Mouse (Mus musculus) activated CD4-positive, CD25-positive, alpha-beta regulatory T cell (primary cell): ENCODE measurements around the gene Gemin5. TPM values are rescaled to one million over a fixed set of nuclear protein-coding genes. Genes with fewer than 3 reads are reported as not detected.

ENCODE experiments used
- polyA plus RNA-seq, 2 experiments: library from polyadenylated mRNA; unstranded; fragments of 100-300 nt; shearing (Covaris generic); gene quantifications; one replicate each; pipeline ENCODE4 v1.2.1; 2017

Gene Gemin5
- 10 to 100 TPM; 12.4 to 17.4 TPM for polyA plus RNA-seq

DNA sequence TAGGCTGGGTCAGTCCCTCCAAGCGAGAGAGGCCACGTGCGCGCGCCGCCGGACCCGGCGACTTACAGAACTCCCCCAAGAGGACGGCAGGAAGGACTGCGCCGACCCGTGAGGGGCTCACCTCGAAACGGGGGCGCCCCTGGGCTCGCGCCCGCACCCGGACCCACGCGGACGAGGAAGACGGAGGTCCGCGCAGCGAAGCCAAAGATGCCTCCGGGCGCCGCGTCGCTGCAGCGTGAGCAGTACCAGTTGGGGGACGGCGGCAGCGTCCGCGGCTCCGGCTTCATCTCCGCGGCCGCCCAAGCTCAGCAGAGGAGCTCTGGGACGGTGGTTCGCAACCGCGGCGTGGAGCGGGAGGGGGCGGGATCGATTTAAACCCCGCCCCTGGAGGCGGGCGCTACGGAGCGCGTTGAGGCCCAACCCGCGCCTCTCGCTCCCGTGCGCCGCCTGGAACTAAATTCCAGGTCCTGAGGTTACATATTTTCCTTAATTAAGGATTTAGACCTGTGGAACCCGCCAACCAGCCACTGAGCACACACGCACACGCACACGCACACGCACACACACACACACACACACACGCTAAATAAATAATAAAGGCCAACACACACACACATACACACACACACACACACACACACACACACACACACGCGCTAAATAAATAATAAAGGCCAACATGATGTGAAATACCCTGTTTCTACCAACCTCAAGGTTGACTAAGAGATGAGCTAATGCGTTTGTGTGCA is at the start of gene Gemin5:
Gene Gemin5, minus strand, starts transcription at position 373 of the 749 bp plus-strand sequence.

DNA sequence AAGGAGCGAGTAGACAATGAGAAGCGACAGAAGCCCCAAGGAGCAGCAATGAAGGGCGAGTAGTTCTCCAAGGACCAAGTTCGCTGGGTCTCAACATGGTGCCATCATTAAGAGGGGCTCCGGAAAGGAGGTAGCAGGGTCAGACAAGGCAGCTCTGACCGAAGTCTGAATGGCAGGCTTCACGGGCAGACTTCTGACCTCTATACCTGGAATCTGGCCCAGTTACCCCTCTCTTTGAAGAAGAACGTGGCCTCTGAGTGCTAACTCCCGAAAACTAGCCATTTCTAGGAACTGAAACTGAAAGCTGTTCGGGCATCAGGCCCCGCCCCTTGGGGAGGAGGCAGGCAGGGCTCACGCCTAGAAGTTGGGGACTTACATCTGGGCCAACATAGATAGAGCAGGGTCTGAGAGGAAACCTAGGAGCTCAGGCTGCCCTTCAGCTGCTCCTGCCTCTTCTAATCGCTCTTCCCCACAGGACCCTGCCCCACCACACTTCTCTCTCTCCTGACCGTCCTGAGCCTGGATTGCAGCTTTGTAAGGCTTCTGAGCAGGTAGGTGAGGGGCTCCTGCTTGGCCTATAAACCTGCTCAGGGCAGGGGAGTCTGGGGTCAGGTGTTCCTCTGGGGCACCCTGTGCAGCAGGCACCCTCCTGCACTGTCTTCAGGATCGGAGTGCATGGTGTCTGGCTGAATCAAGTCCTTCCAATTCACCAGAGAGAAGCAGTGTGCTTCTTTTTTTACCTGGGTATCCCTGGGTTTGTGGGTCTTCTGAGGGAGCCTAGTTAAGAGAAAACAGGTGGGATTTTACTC is 31.1 kb upstream of the Gemin5 start, which contains the start of the genes Igtp and Irgm2:
Gene Igtp, plus strand, starts transcription at position 328 of the 809 bp plus-strand sequence.
Gene Irgm2, plus strand, starts transcription at position 390 of the 809 bp plus-strand sequence.

GRCm38 (mm10) chr11:58171459-58172091 is 3.2 kb upstream of the Gemin5 start, which contains the start of gene Mrpl22:
Gene Mrpl22, plus strand, starts transcription at chr11:58171661.

DNA sequence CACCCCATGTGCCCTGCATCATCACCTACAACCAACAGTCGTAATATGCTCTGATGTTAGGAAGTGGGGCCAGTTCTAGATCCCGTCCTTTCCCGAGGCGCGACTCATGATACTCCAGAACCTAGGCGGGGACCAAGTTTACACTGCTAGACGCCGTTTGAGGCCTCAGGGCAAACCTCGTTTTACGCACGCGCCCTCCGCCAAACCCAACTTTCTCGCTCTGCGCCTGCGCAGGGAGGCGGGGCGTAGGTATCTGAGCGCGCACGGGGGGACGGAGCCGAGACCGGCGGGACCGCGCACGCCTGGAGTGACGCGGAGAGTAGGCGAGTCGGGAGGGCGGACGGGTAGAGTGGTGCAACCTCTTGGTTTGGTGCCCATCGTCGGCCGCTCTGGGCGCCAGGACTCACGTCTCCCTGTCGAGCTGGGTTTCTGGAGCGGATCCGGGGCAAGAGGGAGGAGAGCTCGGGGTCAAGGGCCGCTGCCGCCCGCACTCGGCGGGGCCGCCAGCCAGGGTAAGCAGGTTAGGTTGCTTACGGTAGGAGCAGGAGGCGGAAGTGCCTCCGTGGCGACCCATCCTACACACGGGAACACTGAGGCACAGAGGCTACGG is 64.5 kb downstream of the Gemin5 start, which contains the start of gene Cnot8:
Gene Cnot8, plus strand, starts transcription at position 457 of the 610 bp plus-strand sequence.

DNA sequence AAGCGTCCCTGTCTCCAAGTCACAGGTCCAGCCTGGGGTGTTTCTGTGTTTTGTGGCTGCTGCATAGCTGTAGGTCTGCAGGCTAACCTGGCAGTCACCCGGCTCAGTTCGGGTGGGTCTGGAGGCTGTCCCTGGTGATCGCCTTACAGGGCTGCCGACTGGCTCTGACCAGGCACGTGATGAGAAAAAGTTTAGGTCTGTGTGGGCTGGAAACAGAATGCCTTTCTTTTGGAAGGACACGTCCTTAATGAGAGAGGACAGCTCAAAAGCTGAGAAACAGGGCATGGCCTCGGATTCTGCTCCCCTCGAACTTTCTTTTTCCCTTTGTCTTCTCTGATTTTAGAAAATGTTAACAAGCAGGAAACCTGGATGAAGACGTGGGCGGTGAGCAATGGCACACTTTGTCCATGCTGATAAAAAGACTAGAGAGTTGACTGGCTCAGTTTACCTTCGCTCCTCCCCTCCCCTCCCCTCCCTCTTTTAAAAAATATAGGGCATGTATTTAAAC is 75.3 kb downstream of the Gemin5 start, which contains the start of gene Gm12248:
Gene Gm12248, minus strand, starts transcription at position 114 of the 508 bp plus-strand sequence.

Other genes with a start within 250 kb of the Gemin5 start
- 100 to 1,000 TPM in 1 of 2 experiments, 10 to 100 TPM in 1; 89.3 to 100 TPM for gene Larp1, start 159.5 kb downstream of the Gemin5 start, polyA plus RNA-seq
- gene Gm12248, start 75.4 kb downstream of the Gemin5 start, polyA plus RNA-seq = not detected
- 100 to 1,000 TPM in 1 of 2 experiments, 10 to 100 TPM in 1; 97.5 to 111 TPM for gene Cnot8, start 64.4 kb downstream of the Gemin5 start, polyA plus RNA-seq
- gene Mrpl22, start 3.1 kb upstream of the Gemin5 start, polyA plus RNA-seq = 10 to 100 TPM; 51.1 to 66.0 TPM
- gene Igtp, start 31.0 kb upstream of the Gemin5 start, polyA plus RNA-seq = 100 to 1,000 TPM; 514 to 718 TPM
- 100 to 1,000 TPM in 1 of 2 experiments, 10 to 100 TPM in 1; 52.4 to 106 TPM for gene Irgm2, start 31.1 kb upstream of the Gemin5 start, polyA plus RNA-seq
- not detected for gene 4930438A08Rik, start 106.3 kb upstream of the Gemin5 start, polyA plus RNA-seq
- gene Zfp692, start 138.5 kb upstream of the Gemin5 start, polyA plus RNA-seq = 10 to 100 TPM; 25.6 to 28.0 TPM
- gene Zfp672, start 161.8 kb upstream of the Gemin5 start, polyA plus RNA-seq = 10 to 100 TPM; 29.7 to 51.5 TPM
- 10 to 100 TPM; 11.3 to 19.7 TPM for gene Sh3bp5l, start 162.2 kb upstream of the Gemin5 start, polyA plus RNA-seq
- under 1 TPM in 1 of 2 experiments, not detected in 1; 0.21 TPM for gene Lypd8, start 210.5 kb upstream of the Gemin5 start, polyA plus RNA-seq